Mouse (Mus musculus) left cerebral cortex, postnatal 25 days (tissue): ENCODE measurements at regions not wholly inside any gene's neighbourhood (a gene's known extent, or its start where the extent isn't known, plus 50 kb on each side); places are given as distances from the start of the nearest gene placed in this dataset.
A peak's percentile ranks its signal among the peaks of the same experiment; 100 is the strongest.

Source experiments
- DNase-seq, 2 experiments: peaks; one replicate each; pipeline ENCODE4 v3.0.0; 2022; ENCODE audit warnings: low spot score in 2 of 2, mixed read lengths in 1 of 2
- intact Hi-C: fragments of 180-260 bp; cut with DNase I; formaldehyde crosslinking; loops from one replicate; pipeline ENCODE4 v1.15.1; 2025

DNA sequence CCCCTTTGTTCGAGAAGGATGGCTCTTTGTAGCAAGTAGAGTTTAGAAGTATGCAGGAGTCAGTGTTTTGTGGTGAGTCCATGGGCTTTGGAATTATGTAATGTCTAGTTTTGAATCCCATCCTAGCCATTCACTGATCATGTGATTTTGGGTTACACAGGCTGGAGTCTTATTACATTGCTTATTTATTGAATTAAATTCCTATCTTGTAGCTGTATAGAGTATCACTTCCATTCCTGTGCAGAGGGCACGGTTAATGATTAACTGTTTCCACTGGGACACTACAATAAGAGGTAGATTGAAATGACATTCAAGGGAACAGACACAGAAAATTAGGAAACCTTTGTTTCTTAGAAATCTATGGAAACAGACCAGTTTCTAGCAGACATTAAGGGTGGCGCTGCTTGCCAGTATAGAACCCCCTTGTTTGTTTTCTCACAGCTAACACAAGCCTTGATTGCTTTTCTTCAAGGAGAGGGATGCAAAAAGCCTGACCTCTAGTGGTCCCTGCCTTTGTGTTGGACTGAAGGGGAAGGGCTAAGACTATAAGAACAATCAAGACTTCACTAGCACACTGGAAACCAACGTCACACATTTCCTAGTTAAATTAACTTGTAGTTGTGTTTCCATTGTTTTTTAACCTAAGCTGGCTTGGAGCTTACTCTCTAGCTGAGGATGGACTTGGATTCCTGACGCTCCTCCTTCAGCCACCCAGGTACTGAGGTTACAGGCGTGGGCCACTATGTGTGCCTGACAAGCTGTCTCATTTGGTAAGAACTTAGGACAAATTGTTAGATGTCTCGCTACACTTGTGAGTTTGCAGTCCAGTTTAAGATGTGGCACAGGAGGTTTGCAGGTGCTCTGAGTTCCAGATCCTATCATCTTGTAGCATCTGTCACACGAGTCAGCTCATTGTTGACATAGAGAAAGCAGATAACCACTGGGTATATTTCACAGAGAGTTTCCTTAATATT is 219.1 kb upstream of the Tprg start:
- intact Hi-C loops: loop anchor here (5.0 to 10.0 kb wide), 4 partner anchors 195 to 703 kb away; partner anchors contain the start of gene Lpp
- no peak for DNase-seq

- intact Hi-C loops: no loop called here
- DNase-seq: no peak
Measured at GRCm38 (mm10) chr16:25080811-25081210, 205.8 kb upstream of the Tprg start.

GRCm38 (mm10) chr16:25083729-25084128 is 202.9 kb upstream of the Tprg start:
- intact Hi-C loops: no loop called here
- DNase-seq: no peak

DNA sequence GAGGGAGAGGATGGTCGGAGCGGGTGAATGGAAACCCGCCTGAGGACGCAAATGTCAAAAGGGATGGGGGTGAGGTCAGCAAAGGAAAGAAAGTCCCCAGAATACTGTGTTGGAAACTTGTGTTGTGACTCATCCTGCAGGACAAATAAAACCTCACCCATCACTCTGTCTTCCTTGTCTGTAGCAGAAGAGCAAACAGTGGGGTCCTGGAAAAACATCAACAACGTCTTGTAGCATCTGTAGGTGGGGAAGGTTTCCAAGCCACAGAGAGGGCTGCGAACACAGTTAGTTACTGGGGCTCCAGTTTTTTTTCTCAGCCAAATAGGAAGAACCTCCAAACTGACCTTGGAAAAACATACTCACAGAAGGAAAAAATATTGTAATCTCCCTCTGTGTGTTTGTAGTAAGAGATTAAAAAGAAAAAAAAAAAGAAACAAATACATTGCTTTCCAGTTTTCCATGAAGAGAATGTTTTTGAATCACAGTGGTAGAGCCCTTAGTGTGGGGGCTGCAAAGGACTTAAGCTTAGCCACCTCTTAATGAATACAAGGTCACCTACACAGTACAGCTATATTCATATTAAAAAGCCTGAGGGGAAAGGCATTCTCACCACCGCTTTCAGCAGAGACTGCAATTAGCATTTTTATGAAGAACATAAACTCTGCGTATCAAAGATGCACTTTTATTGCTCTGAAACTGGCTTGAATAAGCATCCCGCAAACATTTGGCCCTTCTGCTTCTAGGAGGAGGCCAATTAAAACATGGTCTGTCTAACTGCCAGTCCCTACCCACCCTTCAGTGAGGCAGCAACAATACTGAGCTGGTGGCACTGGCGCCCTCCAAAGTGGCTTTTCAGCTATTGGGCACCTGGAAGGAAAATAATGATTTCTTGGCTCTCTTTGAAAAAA is 198.6 kb upstream of the Tprg start:
- no peak for DNase-seq
- intact Hi-C loops: no loop called here

DNA sequence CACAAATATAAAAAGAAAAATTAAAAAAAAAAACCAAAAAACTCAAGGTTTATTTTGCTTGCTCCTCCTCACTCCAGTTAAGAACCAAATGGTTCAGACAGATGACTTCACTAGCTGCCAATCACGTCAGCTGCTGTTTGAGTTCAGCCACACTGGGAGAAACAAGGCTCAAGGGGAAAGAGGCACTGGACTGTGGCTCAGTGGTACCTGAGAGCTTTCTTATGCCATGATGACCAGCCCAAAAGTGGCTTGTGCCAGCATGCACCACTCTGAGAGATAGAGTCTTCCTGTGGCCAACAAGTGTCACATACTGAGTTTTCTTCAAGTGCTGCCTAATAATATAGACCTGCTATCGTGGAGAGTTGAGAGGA is 198.0 kb upstream of the Tprg start:
- no peak for DNase-seq
- intact Hi-C loops: no loop called here

DNA sequence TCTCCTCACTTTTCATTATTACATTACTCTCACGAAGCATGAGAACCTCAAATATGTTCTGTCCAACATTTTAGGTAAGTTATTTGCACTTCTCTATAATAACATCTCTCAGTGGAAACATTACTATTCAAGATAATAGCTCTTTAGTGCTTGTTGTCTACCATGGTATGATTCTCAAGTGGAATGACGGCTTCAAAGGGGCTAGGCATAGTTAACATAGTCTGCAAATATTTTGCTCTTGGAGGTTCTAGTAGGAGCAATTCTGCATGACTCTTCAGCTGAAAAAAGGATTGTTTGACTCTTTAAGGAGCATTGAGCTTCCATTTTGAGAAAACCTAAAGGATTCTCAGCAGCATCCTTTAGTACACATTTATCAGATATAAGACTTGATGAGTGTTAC is 182.5 kb upstream of the Tprg start:
- intact Hi-C loops: no loop called here
- DNase-seq: no peak

DNA sequence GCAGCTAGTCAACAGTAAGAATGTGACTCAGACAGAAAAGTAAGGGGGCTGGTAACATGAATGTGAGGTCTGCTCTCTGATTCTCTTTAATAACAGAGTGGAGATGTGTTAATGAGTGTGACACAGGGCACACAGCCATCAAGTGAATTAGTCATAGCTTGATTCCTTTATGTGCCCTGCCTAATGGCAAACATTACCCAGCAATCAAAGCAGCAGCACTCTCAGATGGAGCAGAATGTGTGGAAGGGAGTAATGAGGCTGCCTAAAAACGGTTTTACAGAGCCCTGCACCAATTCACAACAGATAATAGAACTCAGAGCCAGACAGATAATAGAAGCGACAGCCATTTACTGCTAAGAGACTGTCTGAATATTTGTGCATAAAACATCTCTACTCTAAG is 182.0 kb upstream of the Tprg start:
- intact Hi-C loops: no loop called here

GRCm38 (mm10) chr16:25140164-25140563 is 146.5 kb upstream of the Tprg start:
- DNase-seq: no peak
- intact Hi-C loops: no loop called here

More for the DNA sequence above, 182.0 kb upstream of the Tprg start:
- DNase-seq: peak in 1 of 2 experiments; percentile 6

DNA sequence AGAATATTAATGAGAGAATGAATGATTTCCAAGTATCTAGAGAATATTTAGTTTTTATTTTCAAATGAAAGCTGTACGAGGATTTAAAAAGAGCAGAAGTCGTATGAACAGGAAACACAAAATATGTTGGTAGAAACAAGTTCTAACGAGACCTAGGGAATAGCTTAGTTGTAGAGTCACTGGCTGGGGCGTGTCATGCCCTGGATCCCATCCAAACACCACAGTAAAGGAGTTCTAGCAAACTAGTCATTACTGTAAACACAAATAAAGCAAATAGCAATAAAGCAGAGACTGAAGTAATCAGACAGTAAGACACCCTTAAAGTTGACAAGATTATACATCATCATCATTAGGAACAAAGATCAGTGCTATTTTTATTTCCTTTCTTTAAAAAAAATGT is 139.1 kb upstream of the Tprg start:
- intact Hi-C loops: no loop called here
- no peak for DNase-seq

DNA sequence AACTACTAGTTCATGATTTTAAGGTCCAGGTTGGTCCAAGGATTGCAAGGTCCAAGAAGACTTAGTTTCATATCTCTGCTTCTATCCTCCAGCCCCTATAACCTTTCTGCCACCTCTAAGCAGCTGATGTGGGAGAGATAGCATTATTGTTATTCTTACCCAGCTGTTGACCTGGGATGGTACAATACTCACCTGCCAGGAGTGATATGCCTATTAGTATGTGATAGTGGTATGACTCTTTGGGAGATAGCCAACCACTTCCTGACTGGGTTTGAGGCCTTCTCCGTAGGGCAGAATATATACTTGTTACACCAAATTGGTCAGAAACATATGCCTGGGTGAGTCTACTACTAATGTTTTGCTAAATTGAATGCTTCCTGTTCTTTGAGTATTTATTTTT is 137.4 kb upstream of the Tprg start:
- DNase-seq: no peak
- intact Hi-C loops: no loop called here

GRCm38 (mm10) chr16:25176870-25177269 is 109.7 kb upstream of the Tprg start:
- DNase-seq: no peak

DNA sequence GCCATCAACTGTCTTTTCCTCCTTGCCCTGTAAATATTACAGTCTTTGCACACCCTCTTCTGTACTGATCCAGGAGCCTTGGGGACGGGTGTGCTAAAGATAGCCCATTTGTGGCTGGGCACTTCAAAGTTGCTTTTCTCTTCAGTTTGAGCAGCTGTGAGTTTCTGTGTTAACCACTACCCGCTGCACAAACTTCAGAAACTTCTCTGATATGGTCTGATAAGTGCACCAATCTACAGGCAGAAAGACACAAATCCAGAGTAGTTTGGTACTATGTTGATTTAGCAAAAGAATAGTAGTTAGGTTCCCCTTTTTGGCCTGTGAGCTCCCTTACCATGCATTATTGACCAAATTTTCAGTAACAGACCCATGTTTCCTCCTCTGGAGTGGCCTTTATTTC is 108.6 kb upstream of the Tprg start:
- intact Hi-C loops: no loop called here
- DNase-seq: no peak

More at GRCm38 (mm10) chr16:25176870-25177269, 109.7 kb upstream of the Tprg start:
- intact Hi-C loops: no loop called here

GRCm38 (mm10) chr16:25181939-25182338 is 104.7 kb upstream of the Tprg start:
- peak in 1 of 2 experiments; percentile 38 for DNase-seq
- intact Hi-C loops: no loop called here

- intact Hi-C loops: no loop called here
- no peak for DNase-seq
Measured at GRCm38 (mm10) chr16:25197079-25197478, 89.5 kb upstream of the Tprg start.

GRCm38 (mm10) chr16:25198844-25199243 is 87.8 kb upstream of the Tprg start:
- no peak for DNase-seq
- intact Hi-C loops: no loop called here

GRCm38 (mm10) chr16:25199984-25200383 is 86.6 kb upstream of the Tprg start:
- DNase-seq: no peak
- intact Hi-C loops: no loop called here

- intact Hi-C loops: no loop called here
- no peak for DNase-seq
Measured at GRCm38 (mm10) chr16:25201094-25201770, 85.4 kb upstream of the Tprg start.

DNA sequence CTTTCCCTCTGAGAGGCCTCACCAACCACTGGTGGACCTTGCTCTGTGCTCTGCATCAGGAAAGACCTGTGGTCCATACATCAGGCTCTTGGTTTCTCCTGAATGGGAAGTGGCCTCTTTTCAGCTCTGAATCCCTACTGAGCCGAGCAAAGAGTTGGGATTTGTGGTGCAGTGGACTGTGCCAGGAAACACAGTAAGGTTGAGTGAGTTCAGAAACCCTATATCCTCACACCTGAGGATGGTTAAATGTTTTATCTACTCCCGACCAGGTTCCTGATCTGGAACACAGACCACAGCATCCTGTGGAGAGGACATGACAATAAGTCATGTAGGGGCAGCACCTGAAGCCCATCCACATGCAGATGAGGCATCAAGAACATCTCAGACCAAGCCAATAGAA is 73.4 kb upstream of the Tprg start:
- no peak for DNase-seq
- intact Hi-C loops: no loop called here

DNA sequence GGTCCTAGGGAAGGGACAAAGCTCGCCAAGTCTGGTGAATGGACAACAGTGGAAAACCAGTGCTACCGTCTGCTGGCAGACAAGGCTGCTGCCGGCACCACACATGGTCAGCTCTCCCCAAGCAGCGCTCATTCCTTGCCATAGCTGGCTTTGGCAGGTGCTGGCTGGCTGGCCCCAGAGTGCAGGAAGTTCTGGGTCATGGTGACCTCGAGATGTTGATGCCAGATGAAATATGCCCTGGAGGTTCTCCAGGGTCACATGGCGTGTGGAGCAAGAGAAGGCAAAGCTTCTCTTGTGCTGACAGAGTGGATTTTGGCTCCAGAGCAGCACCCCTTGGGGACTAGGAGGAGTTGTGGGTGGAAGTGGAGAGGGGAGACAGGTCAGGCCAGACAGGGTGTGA is 66.1 kb upstream of the Tprg start:
- no peak for DNase-seq
- intact Hi-C loops: no loop called here

DNA sequence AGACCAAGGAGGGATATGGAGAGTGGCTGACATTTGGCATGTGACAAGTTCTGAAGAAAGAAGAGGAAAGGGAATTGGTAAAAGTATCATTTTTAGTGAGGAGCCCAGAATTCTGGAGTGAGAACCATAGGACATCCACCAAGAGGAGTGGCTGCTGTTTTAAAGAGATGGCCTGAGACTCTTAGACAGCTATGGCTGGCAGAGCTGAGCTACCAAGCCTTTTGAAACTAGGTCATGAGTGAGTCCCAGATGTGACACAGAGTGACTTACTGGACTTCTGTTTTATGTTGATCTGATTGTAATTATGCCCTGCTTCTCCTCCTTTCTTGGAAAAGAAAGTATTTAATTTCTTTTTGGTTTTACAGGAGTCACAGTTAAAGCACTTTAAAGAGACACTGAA is 61.8 kb upstream of the Tprg start:
- intact Hi-C loops: no loop called here
- no peak for DNase-seq
